8 mouse cellular contexts compared by ENCODE assay signal in the genomic region with DNA sequence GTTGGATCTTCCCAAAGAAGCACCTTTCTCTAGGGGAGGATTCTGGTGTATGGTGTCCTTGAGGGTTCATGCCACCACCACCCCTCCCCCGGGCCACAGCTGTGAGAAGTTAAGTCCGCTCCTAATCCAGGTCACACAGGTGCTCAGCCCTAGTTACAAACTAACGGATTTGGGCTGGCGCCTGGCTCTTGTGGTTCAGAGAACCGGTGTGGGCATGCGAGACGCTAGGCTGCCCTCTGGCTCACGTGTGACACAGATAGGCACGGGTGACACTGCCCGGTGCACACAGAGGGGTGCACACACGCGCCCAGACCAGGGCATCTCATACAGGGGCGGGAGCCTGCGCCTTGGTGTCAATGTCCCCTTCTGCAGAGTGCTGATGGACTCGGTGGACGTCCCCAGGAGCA. TPM values are rescaled to one million over a fixed set of nuclear protein-coding genes. Genes with fewer than 3 reads are reported as not detected.
DNase-seq lines count a peak whose midpoint lies in the region; ATAC-seq lines count a peak whose summit lies in the region.

No protein-coding gene starts in this region.

- no peaks in the 10 kb centered on the region for H3K9me3 ChIP-seq in embryonic facial prominence, embryonic 12.5 days
- H3K9me3 ChIP-seq in hindbrain, embryonic 10.5 days: no peaks in the 10 kb centered on the region

- under 1% methylated on average over 16 of the region's 16 CpGs for WGBS in embryonic facial prominence, embryonic 12.5 days
- 1% methylated on average over 16 of the region's 16 CpGs for WGBS in hindbrain, embryonic 10.5 days

- H3K9ac ChIP-seq in embryonic facial prominence, embryonic 12.5 days: peak overlapping the region; percentile 63

- peaks cover 6% of the 10 kb centered on the region; the same call in 1 of the 2 replicates for H3K36me3 ChIP-seq in embryonic facial prominence, embryonic 12.5 days
- H3K36me3 ChIP-seq in hindbrain, embryonic 10.5 days: peaks cover 9% of the 10 kb centered on the region; the same call in 1 of the 2 replicates
- H3K36me3 ChIP-seq in splenic B cell, adult 2 months (ENCODE audit: control insufficient read depth, insufficient read depth, low read length, poor library complexity, severe bottlenecking): no peaks in the 10 kb centered on the region

- no peak overlapping the region for H3K27ac ChIP-seq in embryonic facial prominence, embryonic 12.5 days
- H3K27ac ChIP-seq in hindbrain, embryonic 10.5 days: peak overlapping the region; percentile 87

- H3K27me3 ChIP-seq in embryonic facial prominence, embryonic 12.5 days: no peaks in the 10 kb centered on the region
- H3K27me3 ChIP-seq in hindbrain, embryonic 10.5 days (ENCODE audit: insufficient read depth, poor library complexity, severe bottlenecking): no peaks in the 10 kb centered on the region
- 0 out of 2 replicates have a peak, but pooled peaks cover 2% of the 10 kb centered on the region for H3K27me3 ChIP-seq in splenic B cell, adult 2 months (ENCODE audit: control insufficient read depth, insufficient read depth, low read length, poor library complexity, severe bottlenecking)

- H3K4me1 ChIP-seq in embryonic facial prominence, embryonic 12.5 days: peaks cover 7% of the 10 kb centered on the region
- peaks cover 26% of the 10 kb centered on the region for H3K4me1 ChIP-seq in hindbrain, embryonic 10.5 days (replicated peaks)

- H3K4me2 ChIP-seq in embryonic facial prominence, embryonic 12.5 days (replicated peaks): peak overlapping the region; percentile 97

- peak; percentile 71 for DNase-seq in retina, adult 2 months (ENCODE audit: low read depth, low spot score)
- DNase-seq in retina, embryonic 14.5 days (ENCODE audit: low spot score): no peak
- DNase-seq in hindbrain, embryonic 10.5 days (ENCODE audit: low spot score): no peak
- peak; percentile 43 for DNase-seq in left cerebral cortex, adult 11 months (ENCODE audit: low spot score)
- DNase-seq in splenic B cell, adult 2 months (ENCODE audit: low read depth, low spot score): peak; percentile 35
- no peak for DNase-seq in adrenal gland, adult 8-10 months

- ATAC-seq in embryonic facial prominence, embryonic 12.5 days (ENCODE audit: insufficient number of reproducible peaks, insufficient read depth, low FRiP score, low TSS enrichment): peak; percentile 49; the same call in 1 of the 2 replicates
- ATAC-seq in megakaryocyte, adult 5-6 weeks (ENCODE audit: poor library complexity, severe bottlenecking): peak; percentile 51

- H3K4me3 ChIP-seq in embryonic facial prominence, embryonic 12.5 days: peak overlapping the region; percentile 56
- H3K4me3 ChIP-seq in hindbrain, embryonic 10.5 days: peak overlapping the region; percentile 70

RNA-seq across cellular contexts. Expression of a gene that starts 0.5 kb away (rescaled TPM):
- 1.1 and 1.3 TPM in 2 replicates for polyA plus RNA-seq in embryonic facial prominence, embryonic 12.5 days (2016; fragmentation: Nextera tagmentation; extraction: Ambion mirVana)
- 1.3 and 1.5 TPM in 2 replicates for polyA plus RNA-seq in hindbrain, embryonic 10.5 days (2016; fragmentation: Nextera tagmentation; extraction: Ambion mirVana)
- 0.98 and 1.4 TPM in 2 replicates for total RNA-seq in megakaryocyte, adult 5-6 weeks (2015)
- total RNA-seq in megakaryocyte, adult 5-6 weeks (2017): 0.48 and 1.5 TPM in 2 replicates
- total RNA-seq in adrenal gland, adult 8-10 months (2022): 1 to 10 TPM; 2.4 to 2.7 (median 2.4) TPM

RNA-seq across cellular contexts. Expression of a gene that starts 35.5 kb away (rescaled TPM):
- 49.8 and 50.1 TPM in 2 replicates for polyA plus RNA-seq in embryonic facial prominence, embryonic 12.5 days (2016; fragmentation: Nextera tagmentation; extraction: Ambion mirVana)
- 35.0 and 39.8 TPM in 2 replicates for polyA plus RNA-seq in hindbrain, embryonic 10.5 days (2016; fragmentation: Nextera tagmentation; extraction: Ambion mirVana)
- 37.1 and 43.6 TPM in 2 replicates for total RNA-seq in megakaryocyte, adult 5-6 weeks (2015)
- 43.0 and 45.1 TPM in 2 replicates for total RNA-seq in megakaryocyte, adult 5-6 weeks (2017)
- total RNA-seq in adrenal gland, adult 8-10 months (2022): 10 to 100 TPM; 30.8 to 39.5 (median 34.5) TPM

Comparison
In these comparisons a context has a peak if more than half of its experiments do, and no peak if none do; other contexts are left out.
1. DNase-seq: peak in retina, adult 2 months (single experiment), left cerebral cortex, adult 11 months (single experiment) and splenic B cell, adult 2 months (single experiment); none in retina, embryonic 14.5 days (single experiment), hindbrain, embryonic 10.5 days (single experiment) and adrenal gland, adult 8-10 months (single experiment).